Mouse (Mus musculus) heart, embryonic 16.5 days (tissue): ENCODE measurements around the gene Frmd8. TPM values are rescaled to one million over a fixed set of nuclear protein-coding genes. Genes with fewer than 3 reads are reported as not detected.
A peak's percentile ranks its signal among the peaks of the same experiment; 100 is the strongest.

Experiments
- ATAC-seq: fragments of 200-750 bp; cut with Nextera tagmentation; replicated peaks from 2 replicates; pipeline ENCODE4 v1.8.0; 2017; ENCODE audit warnings: moderate number of reproducible peaks; ENCODE audit not compliant: insufficient read depth, low FRiP score; ENCODE audit errors: extremely low read depth
- H3K27ac ChIP-seq: fragments of 300-500 bp; sonication (generic); 2 replicates; pipeline ENCODE4 v1.5.1; 2014; ENCODE audit warnings: mild to moderate bottlenecking, low read length, control low read depth, moderate library complexity
- H3K27me3 ChIP-seq: fragments of 300-500 bp; sonication (generic); 2 replicates; pipeline ENCODE4 v1.6.1; 2014; ENCODE audit warnings: low read length, mixed read lengths; ENCODE audit not compliant: control insufficient read depth, insufficient read depth
- H3K36me3 ChIP-seq: fragments of 300-500 bp; sonication (generic); 2 replicates; pipeline ENCODE4 v1.6.1; 2014; ENCODE audit not compliant: control insufficient read depth, insufficient read depth
- H3K4me1 ChIP-seq: fragments of 300-500 bp; sonication (generic); 2 replicates; pipeline ENCODE4 v1.6.1; 2014; ENCODE audit warnings: low read length, mixed read lengths; ENCODE audit not compliant: control insufficient read depth, insufficient read depth
- H3K4me2 ChIP-seq: fragments of 300-500 bp; sonication (generic); 2 replicates; pipeline ENCODE4 v1.6.1; 2014; ENCODE audit warnings: low read depth, mild to moderate bottlenecking, control low read depth, low read length
- H3K4me3 ChIP-seq: fragments of 300-500 bp; sonication (generic); 2 replicates; pipeline ENCODE4 v1.5.1; 2014; ENCODE audit warnings: mild to moderate bottlenecking, control low read depth, low read length
- H3K9ac ChIP-seq: fragments of 300-500 bp; sonication (generic); 2 replicates; pipeline ENCODE4 v1.6.1; 2014; ENCODE audit warnings: low read length, control low read depth
- H3K9me3 ChIP-seq: fragments of 300-500 bp; sonication (generic); replicated peaks from 2 replicates; pipeline ENCODE4 v1.6.1; 2016; ENCODE audit warnings: low read length; ENCODE audit not compliant: control insufficient read depth
- WGBS: fragments of 180-500 bp; shearing (Covaris S2); extraction: QIAGEN DNeasy Blood & Tissue Kit; methylation state at CpG from one replicate; pipeline ENCODE4 v1.1.7; 2014; 5-methylcytosine and 5-hydroxymethylcytosine counted together
- polyA plus RNA-seq: library from polyadenylated mRNA; unstranded; fragments of >200 nt; fragmentation: Nextera tagmentation; extraction: Ambion mirVana; gene quantifications from 2 replicates; pipeline ENCODE4 v1.2.1, GENCODE M21; 2015

The Frmd8 gene
- polyA plus RNA-seq, 1 experiment from 2014 or later, result 33.6 TPM

DNA sequence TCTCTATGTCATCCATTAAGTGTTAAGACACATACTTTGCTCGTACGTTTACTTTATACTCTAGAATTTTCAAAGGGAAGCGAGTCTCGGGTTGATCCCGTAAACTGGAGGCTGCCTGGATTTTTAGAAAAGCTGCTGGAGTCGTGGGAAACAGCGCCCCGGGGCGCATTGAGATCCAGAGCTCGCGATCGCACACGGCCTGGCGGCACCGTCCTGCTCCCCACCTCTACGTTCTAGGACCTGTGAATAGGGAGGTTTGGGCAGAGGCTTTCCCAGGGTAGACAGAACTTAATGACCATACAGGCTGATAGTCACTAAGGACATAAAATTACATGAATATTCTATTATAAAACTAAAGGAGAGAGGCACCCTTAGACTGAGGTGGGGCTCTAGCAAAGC lies 71.2 kb downstream of the Frmd8 start:
- Histone ChIP-seq H3K9me3 (no peaks in the 10 kb centered on the region), H3K4me2 (peak overlapping the region; percentile 73), H3K4me1 (peaks cover 37% of the 10 kb centered on the region), H3K27me3 (no peaks in the 10 kb centered on the region), H3K27ac (peak overlapping the region; percentile 100), H3K9ac (peak overlapping the region; percentile 78), H3K36me3 (0 out of 2 replicates have a peak, but pooled peaks cover 3% of the 10 kb centered on the region), H3K4me3 (peak overlapping the region; percentile 37)
- under 1% methylated on average over 16 of the region's 16 CpGs for WGBS
- ATAC-seq, result no peak

GRCm38 (mm10) chr19:5803041-5803880 lies 71.8 kb downstream of the Frmd8 start:
- Histone ChIP-seq H3K36me3 (peaks cover 8% of the 10 kb centered on the region; the same call in 1 of the 2 replicates), H3K27ac (peak overlapping the region; percentile 100), H3K4me1 (peaks cover 32% of the 10 kb centered on the region), H3K4me2 (peak overlapping the region; percentile 81), H3K9me3 (no peaks in the 10 kb centered on the region), H3K27me3 (no peaks in the 10 kb centered on the region), H3K4me3 (peak overlapping the region; percentile 55), H3K9ac (peak overlapping the region; percentile 86)
- peak; percentile 93 for ATAC-seq
- WGBS, result under 1% methylated on average over 62 of the region's 67 CpGs

- Histone ChIP-seq H3K9ac (peak overlapping the region; percentile 86), H3K27ac (peak overlapping the region; percentile 100), H3K36me3 (peaks cover 12% of the 10 kb centered on the region), H3K27me3 (no peaks in the 10 kb centered on the region), H3K4me1 (peaks cover 30% of the 10 kb centered on the region), H3K4me3 (peak overlapping the region; percentile 55), H3K9me3 (no peaks in the 10 kb centered on the region), H3K4me2 (peak overlapping the region; percentile 81)
- 1% methylated on average over 4 of the region's 4 CpGs for WGBS
- ATAC-seq, result no peak
These were observed 72.4 kb downstream of the Frmd8 start for GRCm38 (mm10) chr19:5802787-5803040.

DNA sequence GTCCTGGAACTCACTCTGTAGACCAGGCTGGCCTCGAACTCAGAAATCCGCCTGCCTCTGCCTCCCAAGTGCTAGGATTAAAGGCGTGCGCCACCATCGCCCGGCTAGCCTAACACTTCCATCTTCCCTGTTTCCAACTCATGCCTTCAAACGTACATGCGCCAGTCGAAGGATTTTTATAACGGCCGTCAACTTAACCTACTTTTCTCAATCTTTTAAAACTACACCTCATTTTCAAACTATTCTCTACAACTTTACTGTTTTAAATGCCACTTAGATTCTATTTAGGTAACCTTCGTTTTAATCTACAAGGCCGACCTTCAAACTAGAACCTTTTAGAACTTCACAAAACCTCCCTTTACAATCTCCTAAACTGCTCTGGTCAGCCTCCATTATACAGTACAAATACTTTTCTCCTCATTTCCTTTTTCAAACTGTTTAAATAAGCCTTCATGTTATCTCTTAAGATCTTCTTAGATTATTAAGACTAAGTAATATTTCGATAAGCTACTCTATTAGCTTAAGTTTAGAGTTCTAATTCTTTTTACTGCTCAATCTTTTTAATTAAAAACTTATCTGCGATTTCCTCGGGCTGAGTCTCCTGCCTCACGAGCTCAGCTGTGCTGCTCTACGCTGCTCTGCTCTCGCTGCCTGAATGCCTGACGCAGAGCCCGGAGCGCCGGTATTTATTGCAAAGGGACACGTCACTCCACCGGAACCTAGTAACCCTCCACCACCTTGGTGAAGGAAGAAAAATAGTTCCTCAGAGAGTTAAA lies 72.9 kb downstream of the Frmd8 start:
- under 1% methylated on average over 25 of the region's 25 CpGs for WGBS
- Histone ChIP-seq H3K9me3 (no peaks in the 10 kb centered on the region), H3K27me3 (no peaks in the 10 kb centered on the region), H3K27ac (peak overlapping the region; percentile 100), H3K4me3 (peak overlapping the region; percentile 72), H3K36me3 (peaks cover 13% of the 10 kb centered on the region), H3K4me2 (peak overlapping the region; percentile 81), H3K4me1 (peaks cover 30% of the 10 kb centered on the region), H3K9ac (peak overlapping the region; percentile 96)
- ATAC-seq, result 0 out of 2 replicates have a peak, but pooled peaks have one; percentile 16

GRCm38 (mm10) chr19:5801432-5801964 lies 73.6 kb downstream of the Frmd8 start:
- peak overlapping the region; percentile 72 for H3K4me3 ChIP-seq
- H3K27me3 ChIP-seq, result no peaks in the 10 kb centered on the region
- H3K9ac ChIP-seq, result peak overlapping the region; percentile 96
- 0% methylated on average over 3 of the region's 3 CpGs for WGBS
- H3K27ac ChIP-seq, result peak overlapping the region; percentile 86
- H3K4me1 ChIP-seq, result peaks cover 30% of the 10 kb centered on the region
- ATAC-seq, result no peak
- no peaks in the 10 kb centered on the region for H3K9me3 ChIP-seq
- H3K4me2 ChIP-seq, result peak overlapping the region; percentile 53
- H3K36me3 ChIP-seq, result peaks cover 20% of the 10 kb centered on the region

DNA sequence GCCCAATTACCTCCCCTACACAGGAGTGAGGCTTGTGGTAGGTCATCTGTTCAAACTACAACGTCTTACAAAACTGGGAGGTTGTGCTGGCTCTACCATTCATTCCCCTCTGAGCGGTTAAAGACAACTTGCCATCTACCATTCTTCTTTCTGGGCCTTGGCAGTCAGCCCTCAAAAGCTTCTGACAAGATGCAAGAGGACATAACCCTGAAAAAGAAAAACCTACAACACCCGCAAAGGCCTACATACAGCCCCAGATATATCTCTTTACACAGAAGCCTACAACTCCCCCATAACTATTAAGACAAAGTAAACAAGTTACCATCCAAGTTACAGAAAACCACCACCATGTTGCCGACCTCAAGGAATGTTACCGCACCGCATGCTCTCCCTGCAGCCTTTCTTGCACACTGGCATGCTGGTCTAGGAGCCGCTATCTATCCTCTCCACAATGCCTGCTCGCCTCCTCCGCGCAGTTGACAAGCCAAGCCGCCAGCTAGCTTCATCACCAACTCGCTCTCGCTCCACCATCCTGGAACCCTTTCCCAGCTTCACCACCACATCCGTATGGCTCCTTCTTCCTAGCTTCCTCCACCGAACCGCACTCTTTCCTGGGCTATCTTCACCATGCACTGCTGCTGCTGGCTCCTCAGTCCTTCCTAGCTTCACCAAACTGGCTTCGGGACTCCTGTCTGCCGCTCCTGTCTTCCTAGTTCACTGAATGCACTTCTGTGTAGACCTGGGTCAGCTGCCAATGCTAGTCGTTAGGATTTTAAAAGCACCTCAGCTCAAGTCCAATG lies 74.2 kb downstream of the Frmd8 start:
- H3K9ac ChIP-seq, result peak overlapping the region; percentile 96
- no peaks in the 10 kb centered on the region for H3K9me3 ChIP-seq
- H3K4me1 ChIP-seq, result peaks cover 31% of the 10 kb centered on the region
- H3K36me3 ChIP-seq, result peaks cover 27% of the 10 kb centered on the region
- peak overlapping the region; percentile 53 for H3K4me2 ChIP-seq
- under 1% methylated on average over 19 of the region's 19 CpGs for WGBS
- H3K4me3 ChIP-seq, result peak overlapping the region; percentile 72
- peak overlapping the region; percentile 86 for H3K27ac ChIP-seq
- H3K27me3 ChIP-seq, result no peaks in the 10 kb centered on the region
- ATAC-seq, result no peak

DNA sequence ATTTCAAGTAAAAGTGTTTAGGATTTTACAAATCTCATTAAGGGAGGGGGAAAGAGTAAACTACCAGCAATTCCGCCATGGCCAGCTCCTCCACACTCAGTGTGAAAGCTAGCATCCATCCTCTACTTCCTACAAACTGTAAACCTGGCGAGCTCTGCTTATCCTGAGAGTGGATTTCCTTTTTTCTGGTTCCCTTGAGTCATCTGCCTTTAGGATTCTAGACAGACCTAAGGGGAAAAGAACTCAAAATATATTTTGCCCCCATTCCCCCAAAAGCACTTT lies 74.8 kb downstream of the Frmd8 start:
- Histone ChIP-seq H3K9ac (peak overlapping the region; percentile 96), H3K4me2 (peak overlapping the region; percentile 53), H3K9me3 (no peaks in the 10 kb centered on the region), H3K36me3 (peaks cover 32% of the 10 kb centered on the region), H3K4me1 (peaks cover 32% of the 10 kb centered on the region), H3K27me3 (no peaks in the 10 kb centered on the region), H3K27ac (peak overlapping the region; percentile 86), H3K4me3 (peak overlapping the region; percentile 72)
- WGBS, result 2% methylated on average over 2 of the region's 2 CpGs
- no peak for ATAC-seq
